Mouse (Mus musculus) hindbrain, embryonic 10.5 days (tissue): ENCODE data around the gene Atg4a. TPM values are rescaled to one million over a fixed set of nuclear protein-coding genes. Genes with fewer than 3 reads are reported as not detected.
A peak's percentile ranks its signal among the peaks of the same experiment; 100 is the strongest.

Experiments used
- DNase-seq: peaks from one replicate; pipeline ENCODE4 v3.0.0-alpha.2; 2017; ENCODE audit warnings: low spot score
- H3K27ac ChIP-seq: fragments of 300-500 bp; sonication (generic); 2 replicates; pipeline ENCODE4 v1.5.1; 2016; ENCODE audit warnings: mild to moderate bottlenecking, moderate library complexity
- H3K27me3 ChIP-seq: fragments of 300-500 bp; sonication (generic); 2 replicates; pipeline ENCODE4 v1.6.1; 2016; ENCODE audit warnings: mild to moderate bottlenecking; ENCODE audit not compliant: poor library complexity, insufficient read depth, severe bottlenecking
- H3K36me3 ChIP-seq: fragments of 300-500 bp; sonication (generic); 2 replicates; pipeline ENCODE4 v1.6.1; 2016; ENCODE audit warnings: mild to moderate bottlenecking, moderate library complexity
- H3K4me1 ChIP-seq: fragments of 300-500 bp; sonication (generic); replicated peaks from 2 replicates; pipeline ENCODE4 v1.6.1; 2016; ENCODE audit warnings: mild to moderate bottlenecking
- H3K4me3 ChIP-seq: fragments of 300-500 bp; sonication (generic); 2 replicates; pipeline ENCODE4 v1.5.1; 2016; ENCODE audit warnings: mild to moderate bottlenecking, moderate library complexity
- H3K9me3 ChIP-seq: fragments of 300-500 bp; sonication (generic); 2 replicates; pipeline ENCODE4 v1.6.1; 2016; ENCODE audit warnings: mild to moderate bottlenecking, moderate library complexity
- WGBS: fragments of 180-500 bp; shearing (Covaris S2); methylation state at CpG from one replicate; pipeline ENCODE4 v1.1.7; 2016; 5-methylcytosine and 5-hydroxymethylcytosine counted together
- polyA plus RNA-seq: library from polyadenylated mRNA; unstranded; fragments of >200 nt; fragmentation: Nextera tagmentation; extraction: Ambion mirVana; gene quantifications from 2 replicates; pipeline ENCODE4 v1.2.1, GENCODE M21; 2016

Atg4a gene
- polyA plus RNA-seq, 1 experiment from 2014 or later, result 13.5 TPM

GRCm38 (mm10) chrX:140985256-140985655 lies 28.5 kb downstream of the Atg4a start:
- WGBS, result 87% methylated on average over 2 of the region's 2 CpGs
- Histone ChIP-seq H3K4me1 (0 out of 2 replicates have a peak, but pooled peaks cover 4% of the 10 kb centered on the region), H3K27ac (no peak overlapping the region), H3K4me3 (no peak overlapping the region), H3K9me3 (no peaks in the 10 kb centered on the region), H3K36me3 (no peaks in the 10 kb centered on the region), H3K27me3 (peaks cover 95% of the 10 kb centered on the region)
- DNase-seq, result no peak

- peaks cover 24% of the 10 kb centered on the region for H3K4me1 ChIP-seq
- H3K9me3 ChIP-seq, result no peaks in the 10 kb centered on the region
- no peaks in the 10 kb centered on the region for H3K36me3 ChIP-seq
- 62% methylated on average over 1 of the region's 1 CpGs for WGBS
- DNase-seq, result no peak
- no peak overlapping the region for H3K4me3 ChIP-seq
- peaks cover 66% of the 10 kb centered on the region for H3K27me3 ChIP-seq
- peak overlapping the region; percentile 64 for H3K27ac ChIP-seq
These were observed 40.3 kb downstream of the Atg4a start for GRCm38 (mm10) chrX:140996909-140997516.

- H3K27me3 ChIP-seq, result peaks cover 59% of the 10 kb centered on the region
- H3K4me3 ChIP-seq, result no peak overlapping the region
- no peaks in the 10 kb centered on the region for H3K9me3 ChIP-seq
- H3K4me1 ChIP-seq, result peaks cover 24% of the 10 kb centered on the region
- no peaks in the 10 kb centered on the region for H3K36me3 ChIP-seq
- no peak for DNase-seq
- WGBS, result 56% methylated on average over 1 of the region's 1 CpGs
- peak overlapping the region; percentile 64 for H3K27ac ChIP-seq
These were observed 41.3 kb downstream of the Atg4a start for GRCm38 (mm10) chrX:140997912-140998545.

GRCm38 (mm10) chrX:140998885-140999284 lies 42.2 kb downstream of the Atg4a start:
- Histone ChIP-seq H3K27ac (peak overlapping the region; percentile 64), H3K9me3 (no peaks in the 10 kb centered on the region), H3K4me1 (peaks cover 24% of the 10 kb centered on the region), H3K4me3 (no peak overlapping the region), H3K36me3 (no peaks in the 10 kb centered on the region), H3K27me3 (peaks cover 53% of the 10 kb centered on the region)
- DNase-seq, result no peak

GRCm38 (mm10) chrX:141149705-141150104 lies 193.0 kb downstream of the Atg4a start:
- Histone ChIP-seq H3K36me3 (no peaks in the 10 kb centered on the region), H3K27ac (peak overlapping the region; percentile 46; the same call in 1 of the 2 replicates), H3K4me1 (peaks cover 35% of the 10 kb centered on the region), H3K27me3 (peaks cover 54% of the 10 kb centered on the region), H3K4me3 (no peak overlapping the region), H3K9me3 (no peaks in the 10 kb centered on the region)
- 30% methylated on average over 1 of the region's 1 CpGs for WGBS
- DNase-seq, result no peak

GRCm38 (mm10) chrX:141150290-141150689 lies 193.6 kb downstream of the Atg4a start:
- no peak for DNase-seq
- H3K4me3 ChIP-seq, result no peak overlapping the region
- H3K9me3 ChIP-seq, result no peaks in the 10 kb centered on the region
- no peaks in the 10 kb centered on the region for H3K36me3 ChIP-seq
- peak overlapping the region; percentile 46 for H3K27ac ChIP-seq
- peaks cover 60% of the 10 kb centered on the region for H3K27me3 ChIP-seq
- H3K4me1 ChIP-seq, result peaks cover 35% of the 10 kb centered on the region

- Histone ChIP-seq H3K4me1 (peaks cover 35% of the 10 kb centered on the region), H3K9me3 (no peaks in the 10 kb centered on the region), H3K27ac (peak overlapping the region; percentile 46), H3K36me3 (no peaks in the 10 kb centered on the region), H3K27me3 (peaks cover 69% of the 10 kb centered on the region), H3K4me3 (no peak overlapping the region)
- no peak for DNase-seq
These were observed 194.5 kb downstream of the Atg4a start for GRCm38 (mm10) chrX:141151182-141151581.

GRCm38 (mm10) chrX:141156696-141157095 lies 200.0 kb downstream of the Atg4a start:
- no peak overlapping the region for H3K27ac ChIP-seq
- no peaks in the 10 kb centered on the region for H3K36me3 ChIP-seq
- no peak for DNase-seq
- peaks cover 15% of the 10 kb centered on the region; the same call in 1 of the 2 replicates for H3K4me1 ChIP-seq
- 11% methylated on average over 2 of the region's 2 CpGs for WGBS
- no peaks in the 10 kb centered on the region for H3K9me3 ChIP-seq
- peaks cover 74% of the 10 kb centered on the region for H3K27me3 ChIP-seq
- no peak overlapping the region for H3K4me3 ChIP-seq

GRCm38 (mm10) chrX:141157626-141158025 lies 200.9 kb downstream of the Atg4a start:
- peaks cover 69% of the 10 kb centered on the region for H3K27me3 ChIP-seq
- no peak overlapping the region for H3K4me3 ChIP-seq
- H3K36me3 ChIP-seq, result no peaks in the 10 kb centered on the region
- H3K4me1 ChIP-seq, result peaks cover 5% of the 10 kb centered on the region; the same call in 1 of the 2 replicates
- DNase-seq, result no peak
- H3K9me3 ChIP-seq, result no peaks in the 10 kb centered on the region
- H3K27ac ChIP-seq, result no peak overlapping the region
- 67% methylated on average over 4 of the region's 4 CpGs for WGBS

GRCm38 (mm10) chrX:141158160-141158559 lies 201.5 kb downstream of the Atg4a start:
- H3K36me3 ChIP-seq, result no peaks in the 10 kb centered on the region
- 0 out of 2 replicates have a peak, but pooled peaks cover 5% of the 10 kb centered on the region for H3K4me1 ChIP-seq
- 39% methylated on average over 4 of the region's 4 CpGs for WGBS
- peak; percentile 27 for DNase-seq
- H3K27me3 ChIP-seq, result peaks cover 68% of the 10 kb centered on the region
- H3K4me3 ChIP-seq, result no peak overlapping the region
- H3K9me3 ChIP-seq, result no peaks in the 10 kb centered on the region
- H3K27ac ChIP-seq, result no peak overlapping the region

GRCm38 (mm10) chrX:141160371-141160770 lies 203.7 kb downstream of the Atg4a start:
- no peak for DNase-seq
- H3K27me3 ChIP-seq, result peaks cover 59% of the 10 kb centered on the region
- no peak overlapping the region for H3K27ac ChIP-seq
- no peaks in the 10 kb centered on the region for H3K9me3 ChIP-seq
- no peak overlapping the region for H3K4me3 ChIP-seq
- no peaks in the 10 kb centered on the region for H3K4me1 ChIP-seq
- H3K36me3 ChIP-seq, result no peaks in the 10 kb centered on the region
- 82% methylated on average over 3 of the region's 3 CpGs for WGBS

- H3K36me3 ChIP-seq, result no peaks in the 10 kb centered on the region
- H3K4me3 ChIP-seq, result no peak overlapping the region
- H3K27ac ChIP-seq, result no peak overlapping the region
- H3K27me3 ChIP-seq, result peaks cover 74% of the 10 kb centered on the region
- H3K4me1 ChIP-seq, result no peaks in the 10 kb centered on the region
- no peak for DNase-seq
- WGBS, result 93% methylated on average over 4 of the region's 4 CpGs
- H3K9me3 ChIP-seq, result no peaks in the 10 kb centered on the region
These were observed 208.4 kb downstream of the Atg4a start for GRCm38 (mm10) chrX:141165067-141165466.

- WGBS, result 47% methylated on average over 7 of the region's 7 CpGs
- DNase-seq, result peak; percentile 31
- Histone ChIP-seq H3K27ac (no peak overlapping the region), H3K9me3 (no peaks in the 10 kb centered on the region), H3K27me3 (peaks cover 75% of the 10 kb centered on the region), H3K4me1 (no peaks in the 10 kb centered on the region), H3K4me3 (no peak overlapping the region), H3K36me3 (no peaks in the 10 kb centered on the region)
These were observed 218.6 kb downstream of the Atg4a start for GRCm38 (mm10) chrX:141175353-141175752.
